Mouse (Mus musculus): ENCODE measurements around the gene Iqcf4.

DNA sequence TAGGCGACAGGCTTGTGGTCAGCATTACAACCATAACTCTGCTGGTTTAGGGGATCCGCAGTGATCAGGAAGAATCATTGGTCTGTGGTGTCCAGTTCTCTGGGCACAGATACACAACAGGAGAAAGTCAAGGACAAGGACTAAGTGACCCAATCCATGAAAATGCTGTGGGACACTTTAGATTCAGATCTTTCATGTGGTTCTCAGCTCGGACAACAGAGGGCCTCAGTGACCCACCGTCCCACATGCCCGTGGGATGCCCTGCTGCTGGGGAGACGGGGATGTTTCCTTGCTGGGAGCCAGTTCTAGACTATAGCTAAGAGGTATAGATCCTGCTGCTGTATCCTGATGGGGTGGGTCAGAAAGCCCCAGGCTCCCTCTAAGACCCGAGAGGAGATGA, 27.7 kb upstream of the Iqcf4 start:
- no peak for TF ChIP-seq FLI1 (IDR thresholded peaks at IDR 0.05; ENCODE audit: low read length)
- TF ChIP-seq GATA1 (IDR thresholded peaks at IDR 0.05; ENCODE audit: borderline replicate concordance, low read length), result no peak

Data from megakaryocyte, embryonic 14.5 days (primary cell).